Mouse (Mus musculus): ENCODE measurements around the gene Fchsd2. TPM values are rescaled to one million over a fixed set of nuclear protein-coding genes. Genes with fewer than 3 reads are reported as not detected.

The Fchsd2 gene
- polyA plus RNA-seq, 1 experiment from 2014 or later = 14.8 TPM

GRCm38 (mm10) chr7:101123579-101124347, 31.1 kb downstream of the Fchsd2 start:
- Histone ChIP-seq H3K27me3 (no peaks in the 10 kb centered on the region), H3K9ac (no peak overlapping the region), H3K4me2 (no peak overlapping the region), H3K4me3 (no peak overlapping the region), H3K4me1 (replicated peaks) (peaks cover 17% of the 10 kb centered on the region), H3K27ac (no peak overlapping the region), H3K9me3 (replicated peaks) (no peaks in the 10 kb centered on the region), H3K36me3 (peaks cover 9% of the 10 kb centered on the region; the same call in 1 of the 2 replicates)
- WGBS = 69% methylated on average over 6 of the region's 6 CpGs
- no peak for ATAC-seq (replicated peaks; ENCODE audit: insufficient number of reproducible peaks, insufficient read depth, low FRiP score, low read depth)

GRCm38 (mm10) chr7:101127737-101128136, 35.1 kb downstream of the Fchsd2 start:
- Histone ChIP-seq H3K9ac (no peak overlapping the region), H3K27ac (no peak overlapping the region), H3K4me1 (replicated peaks) (peaks cover 13% of the 10 kb centered on the region), H3K36me3 (no peaks in the 10 kb centered on the region), H3K9me3 (replicated peaks) (no peaks in the 10 kb centered on the region), H3K27me3 (no peaks in the 10 kb centered on the region), H3K4me2 (no peak overlapping the region), H3K4me3 (no peak overlapping the region)
- WGBS = 56% methylated on average over 3 of the region's 3 CpGs
- ATAC-seq (replicated peaks; ENCODE audit: insufficient number of reproducible peaks, insufficient read depth, low FRiP score, low read depth) = no peak

GRCm38 (mm10) chr7:101128536-101128935, 35.9 kb downstream of the Fchsd2 start:
- Histone ChIP-seq H3K27ac (peak overlapping the region; percentile 38; the same call in 1 of the 2 replicates), H3K36me3 (no peaks in the 10 kb centered on the region), H3K27me3 (no peaks in the 10 kb centered on the region), H3K4me1 (replicated peaks) (peaks cover 13% of the 10 kb centered on the region), H3K9me3 (replicated peaks) (no peaks in the 10 kb centered on the region), H3K4me3 (no peak overlapping the region), H3K4me2 (no peak overlapping the region), H3K9ac (no peak overlapping the region)
- ATAC-seq (replicated peaks; ENCODE audit: insufficient number of reproducible peaks, insufficient read depth, low FRiP score, low read depth) = no peak
- 72% methylated on average over 4 of the region's 4 CpGs for WGBS

GRCm38 (mm10) chr7:101130646-101131045, 38.0 kb downstream of the Fchsd2 start:
- Histone ChIP-seq H3K9me3 (replicated peaks) (no peaks in the 10 kb centered on the region), H3K9ac (no peak overlapping the region), H3K4me3 (no peak overlapping the region), H3K4me2 (no peak overlapping the region), H3K27me3 (no peaks in the 10 kb centered on the region), H3K4me1 (replicated peaks) (peaks cover 16% of the 10 kb centered on the region), H3K27ac (no peak overlapping the region), H3K36me3 (no peaks in the 10 kb centered on the region)
- no peak for ATAC-seq (replicated peaks; ENCODE audit: insufficient number of reproducible peaks, insufficient read depth, low FRiP score, low read depth)
- WGBS = 86% methylated on average over 3 of the region's 3 CpGs

GRCm38 (mm10) chr7:101131281-101131680, 38.6 kb downstream of the Fchsd2 start:
- ATAC-seq (replicated peaks; ENCODE audit: insufficient number of reproducible peaks, insufficient read depth, low FRiP score, low read depth) = no peak
- H3K27ac ChIP-seq = no peak overlapping the region
- WGBS = 72% methylated on average over 6 of the region's 6 CpGs

GRCm38 (mm10) chr7:101133591-101133990, 40.9 kb downstream of the Fchsd2 start:
- H3K4me1 ChIP-seq (replicated peaks) = peaks cover 5% of the 10 kb centered on the region
- no peaks in the 10 kb centered on the region for H3K9me3 ChIP-seq (replicated peaks)
- no peak overlapping the region for H3K27ac ChIP-seq
- no peak overlapping the region for H3K9ac ChIP-seq
- 90% methylated on average over 2 of the region's 2 CpGs for WGBS
- no peak overlapping the region for H3K4me2 ChIP-seq
- H3K27me3 ChIP-seq = no peaks in the 10 kb centered on the region
- H3K4me3 ChIP-seq = no peak overlapping the region
- H3K36me3 ChIP-seq = no peaks in the 10 kb centered on the region
- no peak for ATAC-seq (replicated peaks; ENCODE audit: insufficient number of reproducible peaks, insufficient read depth, low FRiP score, low read depth)

More at GRCm38 (mm10) chr7:101131281-101131680, 38.6 kb downstream of the Fchsd2 start:
- Histone ChIP-seq H3K27me3 (no peaks in the 10 kb centered on the region), H3K9me3 (replicated peaks) (no peaks in the 10 kb centered on the region), H3K4me3 (no peak overlapping the region), H3K36me3 (no peaks in the 10 kb centered on the region), H3K4me1 (replicated peaks) (peaks cover 16% of the 10 kb centered on the region), H3K4me2 (no peak overlapping the region), H3K9ac (no peak overlapping the region)

GRCm38 (mm10) chr7:101134117-101134516, 41.5 kb downstream of the Fchsd2 start:
- ATAC-seq (replicated peaks; ENCODE audit: insufficient number of reproducible peaks, insufficient read depth, low FRiP score, low read depth) = no peak
- WGBS = 96% methylated on average over 2 of the region's 2 CpGs

GRCm38 (mm10) chr7:101138819-101139218, 46.2 kb downstream of the Fchsd2 start:
- Histone ChIP-seq H3K9ac (no peak overlapping the region), H3K4me3 (no peak overlapping the region), H3K27me3 (no peaks in the 10 kb centered on the region), H3K4me1 (replicated peaks) (peaks cover 3% of the 10 kb centered on the region; the same call in 1 of the 2 replicates), H3K27ac (no peak overlapping the region), H3K4me2 (no peak overlapping the region), H3K9me3 (replicated peaks) (no peaks in the 10 kb centered on the region), H3K36me3 (peaks cover 4% of the 10 kb centered on the region; the same call in 1 of the 2 replicates)
- no peak for ATAC-seq (replicated peaks; ENCODE audit: insufficient number of reproducible peaks, insufficient read depth, low FRiP score, low read depth)
- WGBS = 50% methylated on average over 1 of the region's 1 CpGs

More at GRCm38 (mm10) chr7:101134117-101134516, 41.5 kb downstream of the Fchsd2 start:
- Histone ChIP-seq H3K27me3 (no peaks in the 10 kb centered on the region), H3K4me2 (no peak overlapping the region), H3K4me3 (no peak overlapping the region), H3K36me3 (no peaks in the 10 kb centered on the region), H3K27ac (no peak overlapping the region), H3K4me1 (replicated peaks) (peaks cover 5% of the 10 kb centered on the region), H3K9me3 (replicated peaks) (no peaks in the 10 kb centered on the region), H3K9ac (no peak overlapping the region)

GRCm38 (mm10) chr7:101142907-101143306, 50.2 kb downstream of the Fchsd2 start:
- H3K9me3 ChIP-seq (replicated peaks) = no peaks in the 10 kb centered on the region
- H3K27ac ChIP-seq = peak overlapping the region; percentile 19; the same call in 1 of the 2 replicates
- no peak overlapping the region for H3K4me2 ChIP-seq
- peaks cover 4% of the 10 kb centered on the region; the same call in 1 of the 2 replicates for H3K36me3 ChIP-seq
- no peaks in the 10 kb centered on the region for H3K27me3 ChIP-seq
- no peak for ATAC-seq (replicated peaks; ENCODE audit: insufficient number of reproducible peaks, insufficient read depth, low FRiP score, low read depth)
- WGBS = 68% methylated on average over 2 of the region's 2 CpGs
- H3K9ac ChIP-seq = no peak overlapping the region
- no peak overlapping the region for H3K4me3 ChIP-seq
- 0 out of 2 replicates have a peak, but pooled peaks cover 2% of the 10 kb centered on the region for H3K4me1 ChIP-seq (replicated peaks)

- no peak overlapping the region for H3K4me2 ChIP-seq
- H3K27ac ChIP-seq = peak overlapping the region; percentile 48; the same call in 1 of the 2 replicates
- 0 out of 2 replicates have a peak, but pooled peaks cover 2% of the 10 kb centered on the region for H3K4me1 ChIP-seq (replicated peaks)
- H3K36me3 ChIP-seq = peaks cover 4% of the 10 kb centered on the region; the same call in 1 of the 2 replicates
- no peak overlapping the region for H3K9ac ChIP-seq
- no peak for ATAC-seq (replicated peaks; ENCODE audit: insufficient number of reproducible peaks, insufficient read depth, low FRiP score, low read depth)
- no peaks in the 10 kb centered on the region for H3K27me3 ChIP-seq
- 81% methylated on average over 2 of the region's 2 CpGs for WGBS
- no peak overlapping the region for H3K4me3 ChIP-seq
- H3K9me3 ChIP-seq (replicated peaks) = no peaks in the 10 kb centered on the region
Observed at GRCm38 (mm10) chr7:101144222-101144621, 51.6 kb downstream of the Fchsd2 start.

- WGBS = 31% methylated on average over 3 of the region's 3 CpGs
- no peak overlapping the region for H3K9ac ChIP-seq
- H3K4me2 ChIP-seq = no peak overlapping the region
- H3K36me3 ChIP-seq = no peaks in the 10 kb centered on the region
- no peaks in the 10 kb centered on the region for H3K9me3 ChIP-seq (replicated peaks)
- H3K27me3 ChIP-seq = no peaks in the 10 kb centered on the region
- H3K4me3 ChIP-seq = no peak overlapping the region
- H3K27ac ChIP-seq = no peak overlapping the region
- ATAC-seq (replicated peaks; ENCODE audit: insufficient number of reproducible peaks, insufficient read depth, low FRiP score, low read depth) = no peak
- H3K4me1 ChIP-seq (replicated peaks) = 0 out of 2 replicates have a peak, but pooled peaks cover 2% of the 10 kb centered on the region
Observed at GRCm38 (mm10) chr7:101149039-101149438, 56.4 kb downstream of the Fchsd2 start.

Data from heart, embryonic 15.5 days (tissue).